Mouse (Mus musculus) natural killer cell, adult 2 months (primary cell): ENCODE data around the gene Trhde.

ENCODE experiments used
- DNase-seq, 2 experiments: peaks; one replicate each; pipeline ENCODE4 v3.0.0; 2022; ENCODE audit warnings: low spot score in 2 of 2

Trhde gene

DNA sequence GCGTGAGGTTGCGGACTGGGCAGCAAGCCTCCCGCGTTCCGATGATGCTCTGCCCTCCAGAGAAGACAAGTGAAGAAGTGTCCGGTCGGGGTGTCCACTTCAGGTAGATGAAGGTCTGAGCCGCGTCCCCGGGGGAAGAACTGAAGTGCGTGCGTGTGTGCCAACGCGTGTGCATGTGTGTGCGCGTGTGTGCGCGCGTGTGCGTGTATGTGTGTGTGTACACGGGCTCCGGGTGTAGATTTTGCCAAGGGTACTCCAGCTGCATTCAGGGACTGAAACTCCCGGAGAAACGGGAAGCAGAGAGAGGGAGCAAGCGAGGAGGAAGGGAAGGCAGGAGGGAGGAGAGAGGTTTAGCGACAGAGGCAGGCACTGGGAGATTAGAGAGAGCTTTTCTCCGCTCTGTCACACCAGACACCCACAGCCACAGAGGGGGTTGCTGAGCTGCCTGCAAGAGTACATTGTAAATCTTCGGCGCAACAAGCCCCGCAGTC, at the start of gene Trhde:
TSS of gene Trhde (minus strand) at position 147 of the 491 bp plus-strand sequence.
- no peak for DNase-seq

DNA sequence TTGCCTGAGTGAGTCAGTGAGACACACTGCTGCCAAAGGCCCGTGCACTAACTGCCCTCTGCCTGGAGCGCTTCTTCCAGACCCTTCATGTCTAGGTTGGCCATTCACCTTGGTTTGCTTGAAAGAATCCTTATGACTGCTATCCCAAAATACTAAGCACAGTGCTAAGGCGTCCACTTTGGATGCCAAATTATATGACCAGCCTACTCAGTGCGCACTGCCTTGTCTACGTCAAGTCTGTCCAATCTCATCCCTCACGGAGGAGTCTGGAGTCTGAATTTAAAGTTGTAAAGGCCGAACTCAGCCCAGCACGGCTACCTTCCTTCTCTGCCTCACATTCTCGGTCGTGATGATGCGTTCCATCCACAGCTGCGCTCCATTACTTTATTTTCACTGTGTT, 39.9 kb upstream of the Trhde start:
- DNase-seq: no peak

DNA sequence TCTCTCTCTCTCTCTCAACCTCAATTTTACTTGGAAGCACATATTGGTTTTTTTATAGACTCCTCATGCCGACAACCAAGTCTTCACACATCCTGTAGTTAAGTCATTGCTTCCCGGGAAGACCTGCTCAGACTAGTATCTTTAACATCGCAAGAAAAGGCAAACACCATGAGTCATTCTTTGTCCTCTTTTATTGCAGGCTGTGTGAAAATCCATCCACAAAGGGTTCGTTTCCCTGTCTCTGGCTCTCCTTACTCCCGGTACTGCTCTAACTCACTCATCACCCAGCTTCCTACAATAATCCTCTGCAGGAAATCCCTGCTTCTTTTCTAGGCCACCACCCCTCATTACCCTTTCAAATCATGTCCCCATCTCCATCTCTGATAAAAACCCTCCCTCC, 39.3 kb upstream of the Trhde start:
- DNase-seq: no peak

DNA sequence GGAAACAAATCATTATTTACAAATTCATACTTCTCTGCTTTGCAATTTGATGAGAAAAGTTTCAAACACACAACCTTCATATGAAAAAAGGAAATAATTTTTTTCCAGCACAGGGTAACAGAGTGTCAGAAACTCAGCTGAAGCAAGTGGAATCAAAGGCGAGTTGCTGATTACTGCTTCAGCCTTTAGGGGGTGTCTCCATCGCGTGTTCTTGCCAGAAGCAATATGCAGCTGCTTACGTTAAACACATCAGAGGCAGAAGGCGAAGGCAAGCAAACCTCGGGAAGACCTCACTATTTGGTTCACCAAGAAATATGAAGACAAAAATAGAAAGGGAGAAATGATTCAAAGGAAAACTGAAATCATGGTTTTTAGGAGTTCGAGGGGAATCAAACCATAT, 29.2 kb upstream of the Trhde start:
- no peak for DNase-seq

DNA sequence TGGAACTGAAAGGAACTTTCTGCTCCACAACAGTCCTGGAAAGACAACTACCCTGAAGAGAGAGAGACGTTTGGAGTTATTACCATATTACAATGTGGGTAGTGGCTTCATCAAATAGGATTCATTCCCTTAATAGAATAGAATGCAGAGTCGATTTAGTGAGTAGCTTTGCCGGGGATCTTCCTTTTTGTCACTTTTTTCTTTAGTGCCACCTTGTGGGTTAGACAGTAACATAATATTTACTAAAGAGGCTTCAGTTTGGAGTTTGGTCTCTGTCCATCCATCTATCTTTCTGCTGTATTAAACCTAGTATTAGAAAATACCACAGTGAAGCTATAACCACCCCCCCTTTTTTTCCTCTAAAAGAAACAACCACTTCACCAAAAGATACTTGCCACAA, 6.7 kb upstream of the Trhde start:
- DNase-seq: no peak

DNA sequence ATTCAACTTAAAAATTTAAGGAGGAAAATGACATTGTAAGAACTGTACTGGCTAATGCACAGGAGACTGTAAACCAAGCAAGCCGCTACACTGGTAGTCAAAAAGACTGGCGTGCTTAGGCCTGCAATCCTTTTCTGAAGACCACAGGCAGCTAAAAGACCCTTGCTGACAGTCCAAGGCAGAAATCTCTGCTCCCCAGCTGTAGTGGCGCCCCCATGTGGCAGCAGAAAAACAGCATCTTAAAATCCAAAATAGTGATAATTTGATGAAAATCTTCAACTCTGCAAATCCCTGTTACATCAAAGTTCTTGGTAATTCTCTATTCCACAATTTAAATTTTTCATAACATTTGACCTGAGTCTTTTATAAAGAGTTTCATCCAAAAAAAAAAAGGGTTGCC, 3.8 kb upstream of the Trhde start:
- DNase-seq: no peak

DNA sequence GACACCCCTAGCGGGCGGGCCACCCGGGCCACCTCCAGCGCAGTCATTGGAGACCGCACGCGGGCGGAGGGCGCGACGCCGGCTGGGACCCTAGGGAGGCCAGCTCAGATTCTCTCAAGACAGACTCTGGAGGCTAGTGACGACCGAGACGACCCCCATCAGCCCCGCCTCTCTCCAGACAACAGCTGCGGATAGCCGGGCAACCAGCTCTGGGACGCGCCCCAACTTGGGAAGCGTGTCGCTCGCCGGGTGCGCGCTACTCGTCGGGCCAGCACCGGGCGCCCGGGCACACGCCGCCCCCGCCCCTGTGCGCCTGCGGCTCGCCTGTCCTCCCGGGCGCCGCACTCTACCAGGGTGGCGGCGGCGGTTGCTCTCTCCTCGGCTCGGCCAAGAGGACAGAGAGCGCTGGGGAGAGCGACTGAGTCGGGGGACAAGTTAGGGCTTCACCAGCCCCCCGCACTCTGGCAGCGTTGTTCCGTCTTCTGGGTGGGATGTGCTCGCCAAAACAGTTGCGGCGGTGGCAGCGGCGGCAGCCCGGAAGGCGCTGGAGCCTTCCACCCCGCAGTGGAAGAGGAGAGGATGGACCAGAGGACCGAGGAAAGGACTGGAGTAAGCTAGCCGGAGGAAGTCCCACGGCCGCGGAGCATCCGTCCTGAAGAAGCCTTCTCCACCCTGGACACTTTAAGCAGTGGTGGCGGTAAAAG, 498 bp downstream of the Trhde start:
- DNase-seq: no peak

DNA sequence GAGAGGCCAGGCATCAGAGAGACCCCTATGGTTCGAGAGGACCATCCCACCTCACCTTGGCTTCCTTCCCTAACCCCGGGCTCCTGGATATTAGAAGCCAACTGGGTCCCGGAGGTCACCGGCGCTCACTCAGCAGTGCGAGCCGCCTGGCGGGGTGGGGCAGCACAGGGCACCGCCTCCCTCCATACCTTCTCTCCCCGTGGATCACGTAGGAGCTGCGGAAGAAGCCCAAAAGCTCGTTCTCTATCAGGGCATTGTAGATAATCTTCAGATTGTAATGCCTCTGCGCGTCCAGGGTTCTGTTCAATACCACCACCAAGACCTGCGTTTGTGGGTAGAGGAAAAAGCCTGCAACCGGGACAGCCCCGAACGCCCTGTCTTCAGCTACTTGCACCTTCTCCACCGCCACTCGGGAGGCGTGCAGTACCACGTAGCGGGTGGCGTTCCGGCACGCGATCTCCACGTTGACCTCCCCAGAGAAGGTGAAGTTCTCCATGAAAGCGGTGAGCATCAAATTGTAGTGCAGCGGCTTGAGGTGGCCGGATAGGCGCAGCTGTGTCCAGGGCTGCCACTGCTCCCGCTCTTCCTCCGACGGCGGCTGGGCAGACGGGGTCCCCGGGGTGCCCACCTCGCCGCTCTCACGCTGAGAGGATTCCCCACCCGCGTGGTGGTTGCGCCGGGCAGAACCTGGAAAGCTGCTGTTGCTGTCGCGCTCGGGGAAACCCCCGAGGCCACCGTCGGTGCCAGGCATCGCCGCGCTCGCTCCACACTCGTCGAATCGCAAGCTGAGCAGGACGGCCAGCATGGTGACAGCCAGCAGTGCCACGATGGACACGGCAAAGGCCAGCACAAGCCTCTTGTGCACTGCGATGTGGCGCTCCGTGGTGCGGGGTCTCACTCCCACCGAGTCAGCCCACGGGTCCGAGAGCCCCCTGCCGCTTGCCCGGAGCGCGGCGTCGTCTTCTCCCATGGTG, 1.5 kb downstream of the Trhde start:
- no peak for DNase-seq

DNA sequence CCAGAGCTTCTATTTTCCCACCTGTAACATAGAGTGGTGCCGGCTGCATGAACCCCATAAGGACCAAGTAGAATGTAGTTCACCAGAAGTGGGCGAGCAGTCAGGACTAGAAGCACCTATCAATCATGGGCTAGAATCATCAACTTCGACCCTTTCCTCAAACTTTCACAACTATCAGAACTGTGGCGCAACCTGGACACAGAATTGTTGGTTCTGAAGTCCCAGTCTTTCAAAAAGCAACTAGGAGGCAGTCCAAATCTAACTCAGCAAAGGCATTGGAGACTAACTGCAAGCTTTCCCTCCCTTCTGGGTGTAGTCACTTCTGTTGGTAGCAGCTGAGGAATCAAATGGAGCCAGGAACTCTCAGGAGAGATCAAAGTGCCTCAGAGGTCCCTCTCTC, 2.6 kb downstream of the Trhde start:
- no peak for DNase-seq

DNA sequence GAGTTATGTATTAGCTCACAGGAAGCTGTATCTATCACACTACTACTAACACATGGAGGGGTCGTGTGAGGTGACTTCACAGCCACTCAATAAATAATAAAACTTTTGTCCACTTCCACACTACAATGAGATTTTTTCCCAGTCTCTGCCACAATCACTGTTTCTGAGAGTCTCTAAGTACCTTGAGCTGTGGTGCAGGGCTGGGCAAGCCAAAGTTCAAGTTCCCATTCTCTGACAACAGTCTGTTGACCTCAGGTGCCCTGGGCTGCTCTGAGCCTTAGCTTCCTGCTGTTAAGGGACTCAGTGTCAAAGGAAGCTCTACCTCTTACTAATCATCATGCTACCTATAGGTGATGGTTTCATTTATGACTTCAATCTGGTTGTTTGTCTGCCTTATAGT, 3.3 kb downstream of the Trhde start:
- DNase-seq: no peak

DNA sequence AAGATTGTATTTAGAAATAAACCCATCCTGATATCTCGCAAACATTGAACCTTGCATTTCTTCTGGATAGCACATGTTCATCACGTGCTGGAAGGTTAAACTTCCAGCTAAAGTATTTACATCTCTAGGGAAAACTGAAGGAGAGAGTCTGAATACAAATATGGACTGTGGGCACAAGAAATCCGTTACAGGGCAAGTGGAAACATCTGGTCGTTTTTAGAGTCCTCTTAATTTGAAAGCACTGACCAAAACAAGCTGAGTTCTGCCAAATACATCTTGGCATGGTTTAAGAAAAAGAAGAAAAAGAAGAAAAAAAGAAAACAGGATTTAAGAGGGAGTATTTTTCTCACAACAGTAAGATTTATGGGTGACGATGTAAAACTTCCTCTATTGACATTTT, 3.9 kb downstream of the Trhde start:
- DNase-seq: no peak

DNA sequence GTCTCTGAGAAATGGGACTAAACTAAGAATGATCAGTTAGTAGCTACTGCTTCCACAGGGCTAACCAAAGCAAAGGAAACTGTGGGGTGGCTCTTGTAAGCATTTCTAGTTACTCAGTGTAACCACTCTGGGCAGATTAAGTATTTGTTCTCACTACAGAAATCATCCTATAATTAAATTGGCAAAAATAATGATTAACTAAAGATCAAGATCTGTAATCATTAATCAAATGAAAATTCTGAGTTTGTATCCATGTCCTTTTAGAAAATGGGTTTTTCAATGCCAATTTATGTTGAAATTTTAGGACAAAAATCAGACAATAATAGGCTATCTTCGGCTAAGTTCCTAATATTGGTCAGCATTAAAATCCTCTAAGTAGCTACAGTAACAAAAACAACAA, 4.4 kb downstream of the Trhde start:
- DNase-seq: no peak

DNA sequence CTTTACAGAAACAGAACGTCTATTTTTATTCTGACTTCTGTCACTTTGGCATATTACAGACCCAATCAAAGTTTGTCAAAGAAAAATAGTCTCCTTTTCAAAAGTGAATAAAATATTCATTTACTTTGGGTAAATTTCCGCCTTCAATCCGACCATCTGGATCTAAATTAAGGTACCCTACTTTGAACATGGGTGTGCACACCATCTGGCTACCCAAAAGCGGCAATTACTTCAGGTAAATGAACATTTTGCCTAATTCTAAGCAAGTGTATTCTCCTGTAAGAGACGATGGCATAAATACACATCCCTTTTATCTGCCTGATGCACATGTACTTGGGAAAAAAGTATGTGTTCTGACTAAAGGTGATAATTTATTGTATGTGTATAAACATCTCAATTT, 5.2 kb downstream of the Trhde start:
- no peak for DNase-seq

DNA sequence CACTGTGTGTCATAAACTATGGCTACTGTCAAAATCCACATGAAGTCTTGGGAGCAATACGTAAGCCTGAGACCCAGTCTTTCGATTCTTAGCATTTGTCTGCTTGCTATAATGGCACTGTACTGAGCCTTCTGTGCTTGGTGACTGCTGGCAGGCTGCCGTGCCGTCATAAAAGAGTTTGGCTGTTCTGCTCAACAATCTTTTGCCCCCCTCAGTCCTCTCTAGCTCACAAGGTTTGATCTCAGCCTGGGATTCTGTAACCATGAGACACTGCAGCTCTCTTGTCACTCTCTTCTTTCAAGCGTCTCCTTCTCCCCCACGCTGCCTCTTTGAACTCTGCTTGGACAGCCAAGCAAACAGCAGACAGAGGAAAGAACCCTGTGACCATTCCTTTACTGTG, 7.9 kb downstream of the Trhde start:
- no peak for DNase-seq

DNA sequence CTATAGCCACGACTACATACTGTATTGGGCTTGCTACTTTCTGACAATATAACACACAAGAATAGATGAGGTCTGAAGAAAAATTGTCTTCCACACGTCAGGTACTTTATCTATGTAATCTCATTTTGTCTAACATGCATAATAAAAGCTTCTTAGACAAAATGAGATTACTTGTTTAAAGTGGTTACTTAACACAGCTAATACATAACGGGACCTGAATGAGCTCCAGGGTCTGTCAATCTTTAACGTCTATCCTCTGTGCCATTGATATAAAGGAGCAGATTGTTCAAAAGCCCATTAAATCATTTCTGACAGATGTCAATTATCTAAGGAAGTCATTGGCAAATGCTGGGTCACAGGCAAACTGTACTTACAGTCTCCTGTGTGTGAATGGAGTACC, 36.2 kb downstream of the Trhde start:
- DNase-seq: no peak

DNA sequence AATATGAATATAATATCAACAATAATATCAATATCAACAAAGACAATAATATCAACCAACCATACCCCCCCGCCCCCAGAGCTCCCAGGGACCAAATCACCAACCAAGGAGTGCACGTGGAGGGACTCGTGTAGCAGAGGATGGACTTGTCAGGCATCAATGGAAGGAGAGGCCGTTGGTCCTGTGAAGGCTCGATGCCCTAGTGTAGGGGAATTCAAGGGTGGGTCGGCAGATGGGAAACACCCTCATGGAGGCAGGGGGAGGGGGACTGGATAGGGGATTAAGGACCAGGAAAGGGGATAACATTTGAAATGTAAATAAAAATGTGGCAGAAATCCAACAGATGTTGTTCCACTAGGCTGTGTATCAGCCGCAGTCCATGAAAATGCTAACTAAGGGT, 40.0 kb downstream of the Trhde start:
- no peak for DNase-seq

DNA sequence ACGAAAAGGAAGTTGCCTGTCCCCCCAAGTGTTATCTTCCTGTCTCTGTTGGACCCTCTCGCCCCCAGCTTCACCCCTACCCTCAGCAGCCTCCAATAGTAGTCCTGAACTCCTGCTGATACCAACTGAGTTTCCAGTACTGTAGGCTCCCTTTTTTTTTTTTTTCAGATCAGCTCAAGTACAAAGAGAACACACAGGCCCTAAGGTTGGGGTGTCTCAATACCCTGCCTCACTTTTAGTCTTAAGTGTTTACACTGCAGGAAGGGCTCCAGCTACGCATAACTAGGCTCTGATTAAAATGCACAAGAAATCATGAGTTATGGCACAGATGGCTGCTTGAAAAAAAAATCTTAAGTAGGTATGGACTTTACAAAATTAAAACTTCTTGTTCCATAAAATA, 42.9 kb downstream of the Trhde start:
- DNase-seq: no peak

DNA sequence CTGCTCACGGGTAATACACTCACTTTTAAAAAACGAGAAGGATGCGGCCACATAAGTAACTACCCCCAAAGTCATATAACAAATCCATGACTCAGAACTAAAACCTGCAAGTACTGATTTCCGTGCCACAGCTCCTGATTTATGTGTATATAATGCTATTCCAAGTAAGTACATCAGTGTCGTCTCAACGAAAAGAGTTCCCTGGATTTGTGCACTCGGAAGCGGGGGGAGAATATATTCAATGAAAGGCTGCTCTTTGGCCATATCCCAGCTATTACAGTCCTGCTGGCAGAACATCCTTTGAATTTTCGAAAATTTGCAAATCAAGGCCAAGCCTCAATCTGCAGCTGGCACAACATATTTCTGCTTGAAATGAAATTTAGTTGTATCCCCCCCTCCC, 43.5 kb downstream of the Trhde start:
- DNase-seq: no peak

DNA sequence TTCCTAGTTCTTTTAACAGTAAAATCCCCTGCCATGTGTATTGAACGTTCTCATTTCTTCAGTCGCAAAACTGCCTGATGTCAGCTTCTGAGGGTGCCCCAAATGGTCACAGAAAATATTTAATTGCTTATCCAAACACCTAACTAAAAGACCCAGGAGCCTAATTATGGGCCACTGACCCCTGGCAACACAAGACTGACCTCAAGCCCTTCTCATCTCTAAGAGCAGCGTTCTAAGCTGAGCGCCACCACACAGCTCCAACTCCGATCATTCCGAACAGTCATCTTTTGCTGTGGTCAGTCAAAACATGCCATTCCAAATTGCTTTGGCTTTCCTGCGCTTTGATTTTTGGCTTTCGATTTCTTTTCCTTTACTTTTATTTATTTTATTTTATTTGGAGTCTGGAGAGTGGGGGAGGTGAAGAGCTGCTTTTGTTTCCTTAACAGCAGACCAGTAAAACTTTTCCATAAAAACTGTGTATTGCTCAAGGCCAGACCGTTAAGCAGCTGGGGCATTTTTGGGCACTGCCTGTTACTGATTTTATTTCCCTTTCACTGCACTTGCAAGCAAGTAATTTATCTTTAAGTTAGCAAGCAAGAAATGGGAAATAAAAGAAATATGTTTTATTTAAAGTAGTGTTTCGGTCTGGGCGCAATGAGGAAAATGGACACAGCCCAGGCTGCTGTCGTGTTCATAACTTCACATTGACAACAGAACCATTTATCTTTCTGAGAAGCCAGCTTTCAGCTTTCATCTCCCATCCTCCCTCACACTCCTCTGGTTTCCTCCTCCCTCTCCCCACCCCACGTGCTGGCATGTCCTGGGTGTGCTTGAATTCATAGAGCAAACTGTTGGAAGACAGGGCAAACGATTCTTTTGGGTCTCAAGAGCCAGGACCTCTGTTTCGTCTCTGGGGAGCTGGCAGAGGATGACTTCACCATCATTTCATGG, 59.1 kb downstream of the Trhde start:
- no peak for DNase-seq

DNA sequence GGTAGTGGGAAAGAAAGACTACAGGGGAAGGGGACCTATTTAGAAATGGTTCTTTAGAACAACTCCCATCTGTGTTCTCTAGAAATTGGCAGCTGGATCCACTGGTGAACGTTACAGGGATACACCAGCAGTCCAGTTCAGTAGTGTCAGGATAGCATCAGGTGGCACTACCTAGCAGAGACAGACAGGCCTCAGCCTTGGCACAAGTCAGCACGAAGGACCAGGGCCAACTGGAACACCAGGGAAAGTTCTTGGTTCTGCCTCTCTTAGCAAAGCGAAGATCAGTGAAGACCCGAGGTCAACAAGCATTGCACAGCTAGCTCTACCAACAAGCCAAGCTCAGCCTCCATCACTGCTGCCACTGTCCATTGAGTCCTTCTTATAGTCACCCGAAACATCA, 62.2 kb downstream of the Trhde start:
- DNase-seq: no peak

DNA sequence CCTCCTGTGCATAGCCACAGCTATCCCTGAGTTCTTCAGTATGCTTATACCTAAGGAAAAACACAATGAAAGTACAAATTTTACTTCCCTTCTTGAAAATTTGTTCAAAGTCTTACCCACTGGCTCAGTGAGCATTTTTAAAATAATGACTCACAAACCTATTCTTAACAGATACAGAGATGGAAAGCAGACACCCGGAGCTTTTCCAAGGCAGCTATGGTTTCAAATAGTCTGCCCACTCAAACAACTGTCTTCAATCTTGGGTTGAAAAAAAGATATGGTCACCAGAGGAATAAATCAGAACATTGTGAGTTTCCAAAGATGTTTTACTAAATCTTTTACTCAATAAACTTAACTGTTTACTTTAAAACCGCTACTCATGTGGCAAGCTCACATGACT, 64.5 kb downstream of the Trhde start:
- DNase-seq: no peak

DNA sequence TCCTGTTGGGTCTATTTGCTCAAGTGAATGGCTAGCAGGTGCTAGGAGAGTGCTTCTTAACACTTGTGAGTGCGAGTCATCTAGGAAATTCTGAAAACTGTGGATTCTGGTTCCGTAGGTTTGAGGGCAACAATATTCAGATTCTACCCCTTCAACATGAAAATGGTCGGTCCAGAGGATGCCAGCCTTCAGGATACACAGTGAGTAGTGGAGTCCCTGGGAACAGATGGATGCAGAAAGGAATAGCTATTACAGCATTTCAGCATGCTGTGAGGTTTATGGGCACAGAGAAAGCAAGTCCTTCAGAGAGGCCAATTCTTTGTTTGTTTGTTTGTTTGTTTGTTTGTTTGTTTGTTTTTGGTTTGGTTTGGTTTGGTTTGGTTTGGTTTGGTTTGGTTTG, 65.7 kb downstream of the Trhde start:
- DNase-seq: no peak
